Mouse (Mus musculus): ENCODE measurements at regions not wholly inside any gene's neighbourhood (a gene's known extent, or its start where the extent isn't known, plus 50 kb on each side); places are given as distances from the start of the nearest gene placed in this dataset.
A peak's percentile ranks its signal among the peaks of the same experiment; 100 is the strongest.

DNA sequence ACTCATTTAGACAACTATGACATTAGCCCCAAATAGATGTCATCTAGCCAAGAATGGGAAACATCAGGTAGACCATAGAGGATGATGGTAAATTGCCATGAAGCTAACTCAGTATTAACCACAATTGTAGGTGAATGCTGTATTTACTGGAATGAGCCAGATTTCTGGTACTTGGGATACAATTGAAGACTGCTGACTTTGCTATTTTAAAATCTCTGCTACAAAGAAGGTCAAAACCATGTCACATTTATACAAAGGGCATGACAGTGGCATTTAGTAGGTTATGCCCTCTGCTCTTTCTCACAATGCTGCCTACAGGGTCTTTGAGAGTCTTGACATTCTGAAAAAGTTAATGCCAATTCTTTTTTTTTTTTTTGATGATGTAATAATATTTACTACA is 178.8 kb upstream of the 4930583I09Rik start:
- no peak for DNase-seq

DNA sequence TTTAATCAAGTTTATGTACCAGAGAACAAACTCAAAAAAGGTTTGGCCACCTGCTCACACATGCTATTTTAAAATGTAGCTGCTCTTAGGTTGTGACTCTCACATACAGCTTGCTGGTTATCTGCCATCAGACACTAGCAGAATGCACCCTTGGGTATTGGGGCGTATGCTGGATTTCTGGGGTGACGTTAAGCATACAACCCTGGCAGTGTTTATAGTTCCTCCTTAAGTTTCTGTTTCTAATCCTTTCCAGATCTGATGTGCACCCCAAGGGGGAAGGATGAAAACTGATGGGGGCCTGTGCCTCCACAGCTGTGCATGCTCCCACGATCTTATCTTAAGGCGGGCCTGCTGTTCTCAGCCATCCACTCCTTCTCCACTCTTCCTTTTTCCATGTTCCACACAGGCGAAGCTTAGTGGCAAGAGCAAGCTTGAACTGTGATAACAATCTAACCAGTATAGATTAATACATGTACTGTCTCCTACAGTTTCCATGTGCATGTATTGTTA is 164.8 kb upstream of the 4930583I09Rik start:
- DNase-seq = no peak

DNA sequence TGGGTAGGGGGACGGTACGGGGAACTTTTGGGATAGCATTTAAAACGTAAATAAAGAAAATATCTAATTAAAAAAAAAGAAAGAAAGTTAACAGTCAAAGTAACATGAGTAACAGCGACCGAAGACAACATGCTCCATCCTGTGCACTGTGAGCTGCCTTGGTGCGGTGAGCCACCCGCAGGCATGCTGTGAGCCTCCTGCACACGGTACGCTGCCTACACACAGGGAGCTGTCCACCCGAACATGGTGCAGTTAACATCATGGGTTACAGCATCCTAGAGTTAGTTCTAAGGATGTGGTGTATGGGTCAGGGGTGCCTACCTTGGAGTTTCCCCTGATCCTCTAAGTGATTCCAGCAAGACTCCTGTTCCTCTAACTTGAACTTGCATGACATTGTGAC is 158.6 kb upstream of the 4930583I09Rik start:
- no peak for DNase-seq

DNA sequence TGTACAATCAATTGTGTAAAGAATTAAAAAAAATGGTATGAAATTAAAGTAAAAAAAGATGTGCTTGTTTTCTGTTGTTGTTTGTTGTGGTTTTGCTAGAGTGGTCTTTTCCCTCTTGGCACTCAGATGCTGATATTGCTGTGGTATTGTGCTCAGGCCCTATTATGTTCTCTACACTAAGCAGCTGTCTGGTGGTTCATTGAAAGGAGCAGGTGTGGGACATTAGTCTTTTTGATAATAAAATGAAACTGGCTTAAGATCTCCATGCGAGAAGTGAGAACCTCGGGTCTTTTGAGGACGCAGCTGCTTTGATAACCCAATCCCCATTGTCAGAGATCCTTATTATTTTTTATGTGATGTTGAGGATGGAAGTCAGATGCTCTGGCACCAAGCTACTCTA is 155.4 kb upstream of the 4930583I09Rik start:
- DNase-seq = no peak

DNA sequence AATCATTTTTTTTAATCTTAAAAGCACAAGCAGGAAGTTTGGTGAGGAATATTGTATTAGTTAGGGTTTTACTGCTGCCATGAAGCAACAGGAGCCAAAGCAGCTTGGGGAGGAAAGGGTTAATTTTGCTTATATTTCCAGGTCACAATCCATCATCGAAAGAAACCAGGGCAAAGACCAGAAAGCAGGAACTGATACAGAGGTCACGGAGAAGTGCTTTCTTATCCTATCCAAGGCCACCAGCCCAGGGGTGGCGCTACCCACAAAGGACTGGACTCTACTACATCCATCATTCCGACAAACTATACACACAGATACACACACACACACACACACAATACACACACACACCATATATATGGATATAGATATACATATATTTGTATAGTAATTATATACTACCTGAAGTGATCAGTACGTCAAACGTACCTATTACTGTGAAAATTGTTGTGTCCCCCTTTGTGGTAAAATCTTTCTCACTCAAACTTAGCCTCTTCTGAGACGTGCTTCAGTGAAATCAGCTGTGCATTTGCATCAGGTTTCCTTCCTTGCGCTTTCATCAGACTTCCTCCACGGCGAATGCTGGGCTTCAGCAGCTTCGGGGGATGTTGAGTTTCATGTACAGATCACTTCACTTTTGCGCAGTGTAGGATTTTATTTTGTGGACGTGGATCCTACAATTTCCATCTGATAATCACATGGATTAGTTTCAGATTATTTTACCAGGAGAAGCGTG is 148.6 kb upstream of the 4930583I09Rik start:
- no peak for DNase-seq

DNA sequence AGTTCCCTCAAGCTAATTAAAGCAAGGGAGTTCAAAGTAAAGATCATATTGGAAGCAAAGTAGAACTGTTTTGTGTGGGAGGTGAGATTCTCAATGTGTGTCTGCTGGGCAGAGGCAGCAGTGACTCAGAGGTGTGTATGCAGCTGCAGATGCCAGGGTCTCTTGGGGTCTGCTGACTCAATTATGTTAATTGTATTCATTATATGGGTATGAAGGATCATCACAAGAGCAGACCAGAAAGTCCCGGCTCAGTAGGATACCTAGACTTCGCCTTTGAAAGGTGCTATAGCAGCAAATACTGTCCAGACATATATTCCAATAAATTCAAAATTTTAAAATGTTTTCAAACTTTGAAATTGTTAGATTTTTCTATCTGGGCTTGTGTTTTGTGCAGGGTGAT is 147.6 kb upstream of the 4930583I09Rik start:
- no peak for DNase-seq

DNA sequence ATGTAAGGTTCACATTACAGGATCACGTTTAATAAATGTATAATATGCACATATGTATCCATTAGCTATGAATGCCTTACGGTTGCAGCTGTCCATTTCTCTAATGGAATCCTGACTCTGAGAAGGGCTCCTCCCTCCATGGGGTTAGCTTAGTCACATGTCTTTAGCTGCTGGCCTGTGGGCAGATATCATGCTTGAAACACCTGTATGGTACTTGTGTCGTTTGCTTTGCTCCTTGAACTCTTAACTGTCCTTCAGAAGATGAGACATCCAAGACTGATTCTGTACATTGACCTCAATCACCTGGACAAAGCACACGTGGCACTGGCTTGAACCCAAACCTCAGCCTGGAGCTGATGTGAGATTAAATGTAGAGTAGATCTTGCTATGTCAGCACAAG is 128.3 kb upstream of the 4930583I09Rik start:
- DNase-seq = no peak

DNA sequence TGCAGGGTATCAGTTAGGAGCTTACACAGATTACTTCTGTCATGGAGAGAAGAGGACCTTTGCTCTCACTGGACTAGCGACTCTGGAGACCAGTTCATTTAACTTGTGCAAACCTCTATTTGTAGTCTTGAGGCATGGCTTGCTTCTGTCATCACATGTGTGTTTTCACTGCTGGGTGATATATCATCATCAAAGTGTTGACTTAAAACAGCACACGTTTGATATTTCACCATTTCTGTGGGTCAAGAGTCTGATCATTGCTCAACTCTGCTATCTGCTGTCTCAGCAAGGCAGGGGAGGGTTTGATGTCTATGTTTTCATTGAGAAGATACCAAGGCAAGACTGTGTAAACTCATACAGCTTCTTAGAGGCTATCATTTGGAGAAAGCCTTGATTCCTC is 126.0 kb upstream of the 4930583I09Rik start:
- DNase-seq = no peak

DNA sequence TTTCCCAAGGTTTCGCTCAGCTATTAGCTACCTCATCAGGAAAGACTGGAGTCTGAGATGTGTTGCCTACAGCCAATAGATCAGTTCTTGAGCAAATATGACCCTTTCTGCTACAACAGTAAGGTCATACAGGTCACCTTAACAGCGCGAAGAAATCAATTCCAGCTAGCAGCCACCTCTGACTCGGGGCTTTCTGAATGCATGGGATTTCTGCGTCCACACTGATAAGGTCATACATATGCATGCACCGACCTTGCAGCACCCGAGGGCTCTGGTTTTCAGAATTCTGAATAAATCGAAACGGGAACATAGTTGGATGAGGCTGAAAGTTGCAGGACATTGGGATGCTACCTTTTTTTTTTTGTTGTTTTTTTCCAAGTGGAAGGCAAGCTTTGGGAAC is 121.6 kb upstream of the 4930583I09Rik start:
- DNase-seq = no peak

DNA sequence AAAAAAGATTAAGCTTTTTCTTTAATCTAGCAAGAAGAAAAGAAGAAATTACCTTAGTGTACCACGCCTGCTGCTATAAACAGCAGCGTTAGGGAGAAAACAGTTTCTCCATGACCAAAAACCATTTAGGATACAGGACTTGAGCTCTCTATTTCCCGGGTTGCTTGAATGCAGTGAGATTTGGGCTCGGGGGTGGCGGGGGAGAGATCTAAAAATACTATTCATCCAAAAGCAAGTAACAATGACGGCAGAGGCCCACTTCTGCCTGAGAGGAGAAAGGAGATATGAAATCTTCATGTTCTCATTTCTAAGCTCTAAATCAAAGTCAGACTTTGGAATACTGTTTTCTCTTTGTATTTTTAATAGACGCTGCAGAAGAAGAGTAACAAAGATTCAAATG is 120.6 kb upstream of the 4930583I09Rik start:
- DNase-seq = no peak

DNA sequence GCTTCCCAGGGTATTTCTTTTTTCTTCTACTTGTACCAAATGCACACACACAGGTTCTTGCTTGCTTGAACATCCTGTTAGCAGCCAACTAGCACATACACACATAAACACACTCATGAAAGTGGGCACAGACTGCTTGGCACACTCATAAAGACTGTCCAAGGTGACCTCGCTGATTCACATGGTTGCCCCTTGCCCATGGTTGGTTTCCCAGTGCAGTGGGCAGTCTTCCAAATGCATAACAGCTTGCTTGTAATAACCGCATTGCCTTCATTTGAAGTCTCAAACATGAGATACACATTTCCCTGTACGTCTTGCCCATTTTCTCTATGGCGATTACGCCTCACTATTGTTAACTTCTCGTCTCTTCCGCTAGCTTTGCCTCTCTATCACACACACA is 117.4 kb upstream of the 4930583I09Rik start:
- DNase-seq = peak; percentile 28

DNA sequence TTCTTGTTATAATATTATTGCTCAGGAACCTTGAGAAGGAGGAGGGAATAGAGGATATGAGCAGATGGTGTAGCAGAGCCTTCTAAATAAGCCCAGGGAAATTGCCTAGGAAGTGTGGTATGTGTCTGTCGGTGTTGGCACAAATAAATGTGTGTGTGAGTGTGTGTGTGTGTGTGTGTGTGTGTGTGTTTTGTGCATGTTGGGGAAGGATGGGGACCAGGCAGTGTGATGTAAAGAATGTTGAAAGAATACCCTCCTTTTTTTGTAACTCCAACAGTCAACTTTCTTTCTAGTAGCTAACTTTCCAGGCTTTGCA is 115.7 kb upstream of the 4930583I09Rik start:
- DNase-seq = no peak

DNA sequence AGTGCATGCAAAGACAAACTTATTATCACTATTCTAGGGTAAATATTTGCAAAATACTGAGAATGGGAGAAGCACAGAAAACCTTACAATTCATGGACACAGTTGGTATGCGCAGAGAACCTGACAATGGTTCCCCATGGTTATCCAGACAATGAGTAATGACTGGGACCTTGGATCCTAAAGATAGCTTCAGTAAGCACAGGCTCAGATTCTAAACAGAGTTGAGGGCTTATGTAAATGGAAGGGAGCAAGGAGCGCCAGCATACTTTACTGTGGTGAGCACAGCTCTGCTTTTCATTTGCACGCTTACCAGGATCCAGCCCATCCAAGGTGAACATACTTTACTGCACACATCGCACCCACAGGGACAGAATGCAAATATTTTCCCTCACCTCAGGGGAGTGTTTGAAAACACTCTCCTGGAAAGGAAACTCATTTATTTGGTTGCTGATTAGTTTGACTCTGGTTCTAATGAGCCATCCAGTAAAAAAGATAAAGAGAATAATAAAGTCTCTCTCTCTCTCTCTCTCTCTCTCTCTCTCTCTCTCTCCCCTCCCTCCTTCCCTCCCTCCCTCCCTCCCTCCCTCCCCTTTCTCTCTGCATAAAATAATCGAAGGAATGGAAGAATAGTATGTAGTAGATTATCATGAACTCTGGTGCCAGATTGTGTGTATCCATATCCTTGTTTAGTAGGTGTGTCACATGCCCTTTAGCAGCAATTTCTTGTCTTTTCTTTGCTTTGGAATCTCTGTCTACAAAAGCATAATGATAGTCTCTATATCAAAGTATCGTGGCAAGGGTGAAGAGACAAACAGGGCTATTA is 115.1 kb upstream of the 4930583I09Rik start:
- DNase-seq = no peak

DNA sequence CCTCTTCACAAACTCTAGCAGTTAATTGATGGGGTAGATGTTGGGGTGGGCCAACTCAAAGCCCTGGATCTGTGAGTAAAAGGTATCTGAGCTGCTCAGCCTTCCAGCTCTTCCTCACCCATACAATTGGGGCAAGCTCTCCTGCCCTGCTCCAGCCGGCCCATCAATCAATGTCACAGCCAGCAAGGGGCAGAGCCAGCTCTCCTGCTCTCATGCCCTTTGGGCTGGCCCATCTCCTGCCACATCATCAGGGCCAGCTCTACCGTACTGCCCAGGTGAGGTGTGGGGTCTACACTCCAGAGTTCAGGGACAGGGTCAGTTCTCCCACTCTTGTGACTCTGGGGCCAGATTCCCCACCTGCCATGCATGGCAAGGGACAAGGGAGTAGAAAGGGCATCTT is 107.3 kb upstream of the 4930583I09Rik start:
- DNase-seq = no peak

DNA sequence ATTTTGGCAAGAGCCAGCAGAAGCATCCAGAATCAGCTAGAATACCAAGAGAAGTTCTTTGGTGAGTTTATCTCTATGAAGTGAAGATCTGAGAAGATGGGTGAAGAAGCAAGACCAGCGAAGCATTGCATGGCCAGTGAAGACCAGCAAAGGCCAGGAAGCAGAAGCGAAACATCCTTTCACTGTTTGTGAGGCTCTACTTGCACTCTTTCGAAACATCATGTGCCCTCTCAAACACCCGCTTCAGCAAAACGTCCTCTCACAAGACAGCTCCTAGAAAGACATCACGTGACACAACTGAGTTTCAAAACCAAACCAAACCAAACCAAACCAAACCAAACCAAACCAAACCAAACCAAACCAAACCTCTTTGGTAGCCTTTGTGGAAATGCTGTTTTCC is 105.7 kb upstream of the 4930583I09Rik start:
- DNase-seq = no peak

DNA sequence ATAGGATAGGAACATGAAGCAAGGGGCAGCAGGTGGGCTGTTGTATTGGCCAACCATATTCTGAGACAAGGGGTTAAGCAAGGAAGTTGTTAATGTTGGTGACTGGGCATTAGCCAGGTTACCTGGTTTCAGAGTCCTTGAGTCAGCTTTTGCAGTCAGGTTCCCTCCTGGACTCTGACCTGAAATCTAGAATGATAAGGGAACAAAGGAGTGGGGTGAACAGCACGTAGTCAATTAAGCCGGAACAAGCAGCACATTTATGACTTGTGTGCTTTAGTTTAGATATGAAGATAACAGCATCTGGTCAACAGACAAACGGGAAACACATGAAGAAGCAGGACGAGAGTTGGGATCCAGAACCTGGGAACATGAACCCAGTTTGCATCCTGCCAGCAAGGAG is 99.8 kb upstream of the 4930583I09Rik start:
- no peak for DNase-seq

DNA sequence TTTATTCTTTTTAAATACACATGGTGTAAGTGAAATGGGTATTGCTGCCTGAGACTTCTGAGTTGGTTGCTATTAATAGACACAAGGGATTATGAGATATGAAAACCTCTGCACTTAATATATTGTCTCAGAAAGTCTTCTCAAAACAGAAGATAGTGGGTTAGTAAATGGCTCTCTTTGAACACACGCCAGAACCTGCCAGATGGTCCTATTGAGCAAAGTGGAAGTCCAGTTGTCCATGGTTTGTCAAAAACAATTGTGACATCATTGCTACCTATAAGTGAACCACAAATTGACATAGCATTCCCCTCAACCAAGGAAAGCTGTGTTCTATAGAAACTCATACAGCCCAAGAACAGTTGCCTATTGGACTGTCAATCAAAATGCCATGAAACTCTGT is 98.5 kb upstream of the 4930583I09Rik start:
- no peak for DNase-seq

DNA sequence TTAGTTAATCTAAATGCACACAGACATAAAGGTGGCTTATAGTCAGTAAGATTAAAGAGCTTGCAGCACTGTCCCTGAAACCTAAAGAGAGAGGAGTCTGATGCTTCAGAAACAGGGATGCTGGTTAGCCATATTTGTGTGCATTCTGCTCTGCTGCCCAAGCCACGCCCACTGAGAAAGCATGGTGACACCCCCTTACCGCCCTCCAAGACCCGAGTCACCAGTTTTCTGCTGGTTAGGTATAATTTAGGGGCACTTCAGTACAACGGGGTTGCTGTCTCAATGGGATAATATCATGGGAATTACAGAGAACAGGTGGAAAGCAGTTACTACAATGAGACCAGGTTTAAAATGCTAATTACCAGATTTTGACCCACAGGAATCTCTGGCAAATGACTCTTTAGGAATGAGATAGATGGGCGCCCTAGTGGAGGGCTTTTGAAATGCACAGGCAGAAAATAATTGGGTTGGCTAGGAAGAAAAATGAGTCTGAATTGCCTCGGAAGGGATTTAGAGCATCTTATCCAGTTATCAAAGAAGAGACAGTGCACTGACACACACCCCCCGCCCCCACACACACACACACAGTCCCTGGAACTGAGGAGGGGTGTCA is 95.1 kb upstream of the 4930583I09Rik start:
- DNase-seq = no peak

DNA sequence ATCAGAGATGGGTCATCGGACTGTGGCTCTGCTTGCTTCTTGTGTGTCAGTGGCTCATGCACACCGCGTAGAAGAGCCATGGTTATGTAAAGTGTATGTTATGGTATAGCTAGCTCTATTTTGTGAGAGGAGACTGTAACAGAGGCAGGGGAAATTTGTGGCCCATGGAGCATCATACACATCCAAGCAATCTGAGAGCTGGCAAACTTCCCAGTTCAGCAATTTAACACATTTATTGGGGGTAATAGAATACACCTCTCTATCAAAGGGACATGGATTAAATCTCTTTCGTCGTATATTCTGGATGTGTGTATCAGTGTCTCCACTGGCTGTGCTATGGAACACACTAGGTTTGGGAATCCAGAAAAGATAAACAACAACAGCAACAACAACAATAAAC is 87.9 kb upstream of the 4930583I09Rik start:
- DNase-seq = no peak

DNA sequence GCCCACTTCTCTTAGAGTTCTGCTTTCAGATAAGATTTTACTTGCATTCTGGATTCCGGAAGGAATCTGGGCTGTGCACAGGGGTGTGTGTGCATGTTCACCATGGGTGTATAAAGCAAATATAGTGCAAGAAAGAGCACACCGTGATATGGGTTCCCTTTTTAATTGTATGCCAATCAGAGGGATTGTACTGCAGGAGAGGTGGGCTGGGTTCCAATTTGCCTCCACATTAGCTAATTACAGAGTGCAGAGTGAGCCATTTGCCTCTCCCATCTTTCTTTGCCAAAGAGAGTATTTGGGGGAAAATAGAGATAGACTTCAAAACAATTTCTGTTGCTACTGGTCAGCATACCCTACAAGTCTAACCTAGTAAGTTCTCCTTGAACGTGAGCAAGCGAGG is 86.4 kb upstream of the 4930583I09Rik start:
- no peak for DNase-seq

DNA sequence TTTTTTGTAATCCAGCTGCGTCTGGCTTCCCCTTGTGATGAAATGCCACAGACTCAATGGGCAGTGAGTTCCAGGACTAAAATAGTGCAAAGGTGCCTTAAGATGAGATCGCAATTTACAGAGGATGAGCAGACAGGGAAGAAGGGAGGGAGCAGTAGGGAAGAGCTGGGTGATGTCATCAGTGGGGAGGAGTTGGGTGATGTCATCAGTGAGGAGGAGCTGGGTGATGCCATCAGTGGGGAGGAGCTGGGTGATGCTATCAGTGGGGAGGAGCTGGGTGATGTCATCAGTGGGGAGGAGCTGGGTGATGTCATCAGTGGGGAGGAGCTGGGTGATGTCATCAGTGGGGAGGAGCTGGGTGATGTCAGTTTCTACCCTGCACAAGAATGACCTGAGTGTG is 84.4 kb upstream of the 4930583I09Rik start:
- no peak for DNase-seq

DNA sequence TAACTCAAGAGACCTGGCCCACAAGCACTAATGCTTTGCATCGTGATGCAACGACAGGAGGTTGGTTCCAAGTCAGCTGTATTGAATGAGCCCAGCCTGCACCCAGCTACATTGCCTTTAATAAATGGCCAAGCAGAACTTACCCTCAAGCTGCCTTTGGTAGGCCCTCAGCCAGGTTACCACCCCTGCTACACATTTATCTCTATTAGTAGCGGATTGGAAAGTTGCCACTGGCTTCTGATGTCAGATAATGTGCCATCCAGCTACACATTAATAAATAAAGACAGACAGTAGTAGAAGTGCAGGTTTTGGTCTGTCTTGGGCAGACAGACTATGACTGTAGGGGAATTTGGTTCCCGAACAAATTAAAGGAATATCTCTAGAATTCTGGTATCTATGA is 82.0 kb upstream of the 4930583I09Rik start:
- DNase-seq = no peak

DNA sequence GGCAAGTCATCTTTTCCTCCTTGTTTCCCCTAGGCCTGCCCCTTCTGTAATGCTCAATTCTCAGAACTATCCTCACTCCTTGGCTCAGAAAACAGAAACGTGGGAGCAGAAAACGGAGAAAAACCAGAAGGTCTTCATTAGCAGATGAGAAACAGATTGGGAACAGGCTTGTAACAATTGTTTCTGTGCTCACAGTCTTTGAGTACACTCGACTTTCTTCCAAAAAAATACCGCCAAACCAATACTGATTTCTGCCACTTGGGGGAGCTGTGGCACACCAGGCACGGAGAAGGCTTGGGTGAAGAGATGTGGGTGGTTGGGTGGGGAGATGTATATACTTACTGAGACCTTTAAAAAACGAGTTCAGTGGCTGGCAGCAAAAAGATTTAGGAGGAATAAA is 80.8 kb upstream of the 4930583I09Rik start:
- peak; percentile 19 for DNase-seq

DNA sequence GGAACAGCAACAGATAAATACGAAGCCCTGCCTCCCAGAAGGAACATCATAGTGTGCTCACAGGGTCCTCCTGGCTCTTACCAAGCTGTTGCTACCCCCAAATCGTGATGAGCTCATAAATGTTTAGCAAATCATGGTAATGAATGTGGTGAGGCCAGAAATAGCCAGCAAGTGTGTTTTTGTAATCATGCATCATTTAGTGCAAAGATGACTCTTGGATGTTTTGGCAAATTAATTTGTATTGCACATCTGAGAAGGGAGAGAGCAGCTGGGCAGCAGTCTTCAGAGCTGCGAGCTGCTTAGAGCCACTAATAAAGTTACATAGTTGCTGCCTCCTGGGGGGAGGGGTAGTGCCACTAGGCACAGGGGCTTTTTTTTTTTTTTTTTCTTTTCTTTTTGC is 79.8 kb upstream of the 4930583I09Rik start:
- no peak for DNase-seq

All from kidney, postnatal 10 days (tissue).